Mouse (Mus musculus) hindbrain, embryonic 10.5 days (tissue): ENCODE results near the gene Tarsl2. TPM values are rescaled to one million over a fixed set of nuclear protein-coding genes. Genes with fewer than 3 reads are reported as not detected.
A peak's percentile ranks its signal among the peaks of the same experiment; 100 is the strongest.

Experiments
- DNase-seq: peaks from one replicate; pipeline ENCODE4 v3.0.0-alpha.2; 2017; ENCODE audit warnings: low spot score
- H3K27ac ChIP-seq: fragments of 300-500 bp; sonication (generic); 2 replicates; pipeline ENCODE4 v1.5.1; 2016; ENCODE audit warnings: mild to moderate bottlenecking, moderate library complexity
- H3K27me3 ChIP-seq: fragments of 300-500 bp; sonication (generic); 2 replicates; pipeline ENCODE4 v1.6.1; 2016; ENCODE audit warnings: mild to moderate bottlenecking; ENCODE audit not compliant: poor library complexity, insufficient read depth, severe bottlenecking
- H3K36me3 ChIP-seq: fragments of 300-500 bp; sonication (generic); 2 replicates; pipeline ENCODE4 v1.6.1; 2016; ENCODE audit warnings: mild to moderate bottlenecking, moderate library complexity
- H3K4me1 ChIP-seq: fragments of 300-500 bp; sonication (generic); replicated peaks from 2 replicates; pipeline ENCODE4 v1.6.1; 2016; ENCODE audit warnings: mild to moderate bottlenecking
- H3K4me3 ChIP-seq: fragments of 300-500 bp; sonication (generic); 2 replicates; pipeline ENCODE4 v1.5.1; 2016; ENCODE audit warnings: mild to moderate bottlenecking, moderate library complexity
- H3K9me3 ChIP-seq: fragments of 300-500 bp; sonication (generic); 2 replicates; pipeline ENCODE4 v1.6.1; 2016; ENCODE audit warnings: mild to moderate bottlenecking, moderate library complexity
- WGBS: fragments of 180-500 bp; shearing (Covaris S2); methylation state at CpG from one replicate; pipeline ENCODE4 v1.1.7; 2016; 5-methylcytosine and 5-hydroxymethylcytosine counted together
- polyA plus RNA-seq: library from polyadenylated mRNA; unstranded; fragments of >200 nt; fragmentation: Nextera tagmentation; extraction: Ambion mirVana; gene quantifications from 2 replicates; pipeline ENCODE4 v1.2.1, GENCODE M21; 2016

Gene Tarsl2
- polyA plus RNA-seq, 1 experiment from 2014 or later: 6.3 TPM

- no peaks in the 10 kb centered on the region for H3K9me3 ChIP-seq
- peaks cover 32% of the 10 kb centered on the region for H3K36me3 ChIP-seq
- 17% methylated on average over 10 of the region's 10 CpGs for WGBS
- no peaks in the 10 kb centered on the region for H3K27me3 ChIP-seq
- no peak overlapping the region for H3K27ac ChIP-seq
- H3K4me1 ChIP-seq: peaks cover 6% of the 10 kb centered on the region
- peak overlapping the region; percentile 25; the same call in 1 of the 2 replicates for H3K4me3 ChIP-seq
- DNase-seq: peak; percentile 81
Measured at GRCm38 (mm10) chr7:65704818-65705242, 60.1 kb downstream of the Tarsl2 start.

DNA sequence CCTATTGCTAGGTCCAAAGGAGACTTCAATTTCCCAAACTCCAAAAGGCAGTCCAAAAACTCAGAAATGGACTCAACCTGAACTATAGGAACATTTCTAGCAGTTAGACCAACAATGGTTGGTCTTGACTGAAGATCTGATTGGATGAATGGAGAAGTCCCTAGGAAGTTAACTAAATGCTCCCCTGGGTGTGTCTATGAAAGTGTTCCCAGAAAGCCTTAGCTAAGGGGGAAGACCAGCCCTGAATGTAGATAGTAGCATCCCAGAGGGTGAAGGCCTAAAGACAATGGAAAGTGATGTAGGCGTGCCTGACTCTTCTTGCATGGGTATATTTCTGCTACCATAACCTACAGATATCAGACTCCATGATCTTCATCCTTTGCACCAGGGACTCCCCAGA lies 63.8 kb downstream of the Tarsl2 start:
- Histone ChIP-seq H3K4me3 (no peak overlapping the region), H3K27ac (no peak overlapping the region), H3K9me3 (no peaks in the 10 kb centered on the region), H3K4me1 (peaks cover 6% of the 10 kb centered on the region), H3K36me3 (no peaks in the 10 kb centered on the region), H3K27me3 (peaks cover 6% of the 10 kb centered on the region; the same call in 1 of the 2 replicates)
- DNase-seq: no peak
- 89% methylated on average over 1 of the region's 1 CpGs for WGBS

DNA sequence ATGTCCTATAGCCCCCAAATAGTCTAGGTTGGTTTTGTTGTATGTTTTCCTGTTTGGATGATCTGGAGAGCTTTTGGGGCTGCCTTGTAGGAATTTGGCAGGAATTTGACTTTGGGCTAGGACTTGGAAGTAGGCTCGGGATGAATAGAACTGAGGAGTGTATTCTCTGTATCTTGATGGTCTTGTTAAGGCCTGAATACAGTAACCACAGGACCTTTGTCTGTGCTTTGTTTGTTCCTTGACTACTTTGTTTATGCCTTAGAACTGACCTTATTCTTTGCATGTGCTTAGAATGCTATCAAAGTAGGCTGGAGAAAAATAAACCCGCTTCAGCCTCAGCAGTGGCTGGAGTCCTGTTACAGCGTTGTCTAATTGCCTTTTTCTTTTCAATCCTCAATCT lies 65.6 kb downstream of the Tarsl2 start:
- Histone ChIP-seq H3K27ac (no peak overlapping the region), H3K4me3 (no peak overlapping the region), H3K9me3 (no peaks in the 10 kb centered on the region), H3K27me3 (peaks cover 6% of the 10 kb centered on the region; the same call in 1 of the 2 replicates), H3K36me3 (no peaks in the 10 kb centered on the region), H3K4me1 (peaks cover under 1% of the 10 kb centered on the region; the same call in 1 of the 2 replicates)
- 78% methylated on average over 3 of the region's 3 CpGs for WGBS
- no peak for DNase-seq

DNA sequence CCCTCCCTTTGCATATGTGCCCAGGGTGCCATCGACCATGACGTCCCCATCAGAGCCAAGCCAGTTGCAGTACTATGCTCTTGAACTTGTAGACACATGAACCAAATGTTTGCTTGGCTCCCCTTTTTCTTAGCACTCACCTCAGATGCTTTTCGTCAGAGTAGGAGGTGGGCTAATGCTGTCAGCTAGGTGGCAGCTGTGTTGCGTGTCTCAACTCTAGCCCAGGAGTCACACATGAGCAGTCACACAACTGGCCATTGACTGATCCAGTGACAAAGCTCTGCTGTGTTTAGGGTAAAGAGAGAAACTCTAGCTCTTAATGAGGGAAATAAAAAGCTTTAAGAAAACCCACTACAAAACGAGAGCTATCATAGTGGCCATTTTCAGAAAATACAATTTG lies 69.1 kb downstream of the Tarsl2 start:
- Histone ChIP-seq H3K4me3 (no peak overlapping the region), H3K9me3 (no peaks in the 10 kb centered on the region), H3K27me3 (peaks cover 6% of the 10 kb centered on the region; the same call in 1 of the 2 replicates), H3K4me1 (no peaks in the 10 kb centered on the region), H3K27ac (no peak overlapping the region), H3K36me3 (no peaks in the 10 kb centered on the region)
- no peak for DNase-seq
- WGBS: 68% methylated on average over 5 of the region's 5 CpGs

- Histone ChIP-seq H3K4me1 (no peaks in the 10 kb centered on the region), H3K27me3 (peaks cover 6% of the 10 kb centered on the region; the same call in 1 of the 2 replicates)
- WGBS: 86% methylated on average over 4 of the region's 4 CpGs
Measured at GRCm38 (mm10) chr7:65714304-65714703, 69.6 kb downstream of the Tarsl2 start.

DNA sequence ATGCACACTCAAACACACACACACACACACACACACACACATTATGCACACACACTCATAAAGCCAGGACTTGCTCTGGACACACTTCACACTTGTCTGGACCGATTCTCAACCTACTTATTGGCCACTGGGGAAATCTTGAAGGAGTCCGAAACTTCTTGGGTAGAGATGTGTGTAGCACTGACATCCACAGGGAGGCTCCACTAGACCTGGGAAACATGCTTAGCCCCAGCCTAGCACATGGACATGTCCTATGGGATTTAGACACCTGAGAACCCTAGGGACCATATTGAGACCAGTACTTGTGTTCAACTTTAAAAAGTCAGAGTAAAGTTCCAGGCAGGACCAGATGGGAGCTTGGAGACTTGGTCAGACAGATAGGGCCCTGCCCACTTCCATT lies 89.3 kb downstream of the Tarsl2 start:
- no peak overlapping the region for H3K27ac ChIP-seq
- 81% methylated on average over 2 of the region's 2 CpGs for WGBS
- no peak overlapping the region for H3K4me3 ChIP-seq
- no peaks in the 10 kb centered on the region for H3K36me3 ChIP-seq
- H3K27me3 ChIP-seq: no peaks in the 10 kb centered on the region
- no peaks in the 10 kb centered on the region for H3K9me3 ChIP-seq
- no peaks in the 10 kb centered on the region for H3K4me1 ChIP-seq
- DNase-seq: no peak

More at GRCm38 (mm10) chr7:65714304-65714703, 69.6 kb downstream of the Tarsl2 start:
- Histone ChIP-seq H3K36me3 (no peaks in the 10 kb centered on the region), H3K9me3 (no peaks in the 10 kb centered on the region), H3K27ac (no peak overlapping the region), H3K4me3 (no peak overlapping the region)
- DNase-seq: no peak

GRCm38 (mm10) chr7:65735261-65735660 lies 90.6 kb downstream of the Tarsl2 start:
- Histone ChIP-seq H3K9me3 (no peaks in the 10 kb centered on the region), H3K36me3 (no peaks in the 10 kb centered on the region), H3K27ac (no peak overlapping the region), H3K4me1 (no peaks in the 10 kb centered on the region), H3K4me3 (no peak overlapping the region), H3K27me3 (no peaks in the 10 kb centered on the region)
- DNase-seq: no peak
- WGBS: 90% methylated on average over 3 of the region's 3 CpGs

- no peak overlapping the region for H3K4me3 ChIP-seq
- no peaks in the 10 kb centered on the region for H3K27me3 ChIP-seq
- no peaks in the 10 kb centered on the region for H3K36me3 ChIP-seq
- no peaks in the 10 kb centered on the region for H3K4me1 ChIP-seq
- WGBS: 80% methylated on average over 12 of the region's 12 CpGs
- H3K9me3 ChIP-seq: no peaks in the 10 kb centered on the region
- DNase-seq: no peak
- no peak overlapping the region for H3K27ac ChIP-seq
Measured at GRCm38 (mm10) chr7:65737286-65738040, 92.8 kb downstream of the Tarsl2 start.

Other genes with a start within 250 kb of the Tarsl2 start
- 19.0 and 24.4 TPM in 2 replicates for gene Tjp1, start 117.1 kb upstream of the Tarsl2 start, polyA plus RNA-seq
- gene Tm2d3, start 46.3 kb downstream of the Tarsl2 start, polyA plus RNA-seq: 80.0 and 81.1 TPM in 2 replicates
- 1.0 and 1.2 TPM in 2 replicates for gene Pcsk6, start 216.8 kb downstream of the Tarsl2 start, polyA plus RNA-seq